Mouse (Mus musculus): Measurements from ENCODE around the gene Paqr9. TPM values are rescaled to one million over a fixed set of nuclear protein-coding genes. Genes with fewer than 3 reads are reported as not detected.

Paqr9 gene
- polyA plus RNA-seq (2012; rRNA removed): 60.0 and 60.9 TPM in 2 replicates

GRCm38 (mm10) chr9:95559059-95559935 is at the start of gene Paqr9:
Paqr9 (plus strand) TSS chr9:95559657.

GRCm38 (mm10) chr9:95511472-95512330 is 47.8 kb upstream of the Paqr9 start, which contains the start of gene U2surp:
U2surp (minus strand) TSS chr9:95511996.

Other genes with a start within 250 kb of the Paqr9 start
- gene Chst2, start 152.9 kb upstream of the Paqr9 start, polyA plus RNA-seq (2012; rRNA removed): 0.21 and 0.24 TPM in 2 replicates
- 9.7 and 10.4 TPM in 2 replicates for gene U2surp, start 47.7 kb upstream of the Paqr9 start, polyA plus RNA-seq (2012; rRNA removed)
- 2.9 and 4.8 TPM in 2 replicates for gene Pcolce2, start 77.9 kb downstream of the Paqr9 start, polyA plus RNA-seq (2012; rRNA removed)
- gene Trpc1, start 190.7 kb downstream of the Paqr9 start, polyA plus RNA-seq (2012; rRNA removed): 1.5 and 1.7 TPM in 2 replicates

Measured in liver, embryonic 18 days (tissue).